Mouse (Mus musculus) monocyte, adult 59 days (primary cell): ENCODE data around the gene Fam241a. TPM values are rescaled to one million over a fixed set of nuclear protein-coding genes. Genes with fewer than 3 reads are reported as not detected.

ENCODE experiments used
- total RNA-seq, 2 experiments: library from RNA; stranded (reverse); gene quantifications; one replicate each; pipeline ENCODE4 v1.2.4; 2023

Gene Fam241a
- 10 to 100 TPM; 14.5 to 14.8 TPM for total RNA-seq

DNA sequence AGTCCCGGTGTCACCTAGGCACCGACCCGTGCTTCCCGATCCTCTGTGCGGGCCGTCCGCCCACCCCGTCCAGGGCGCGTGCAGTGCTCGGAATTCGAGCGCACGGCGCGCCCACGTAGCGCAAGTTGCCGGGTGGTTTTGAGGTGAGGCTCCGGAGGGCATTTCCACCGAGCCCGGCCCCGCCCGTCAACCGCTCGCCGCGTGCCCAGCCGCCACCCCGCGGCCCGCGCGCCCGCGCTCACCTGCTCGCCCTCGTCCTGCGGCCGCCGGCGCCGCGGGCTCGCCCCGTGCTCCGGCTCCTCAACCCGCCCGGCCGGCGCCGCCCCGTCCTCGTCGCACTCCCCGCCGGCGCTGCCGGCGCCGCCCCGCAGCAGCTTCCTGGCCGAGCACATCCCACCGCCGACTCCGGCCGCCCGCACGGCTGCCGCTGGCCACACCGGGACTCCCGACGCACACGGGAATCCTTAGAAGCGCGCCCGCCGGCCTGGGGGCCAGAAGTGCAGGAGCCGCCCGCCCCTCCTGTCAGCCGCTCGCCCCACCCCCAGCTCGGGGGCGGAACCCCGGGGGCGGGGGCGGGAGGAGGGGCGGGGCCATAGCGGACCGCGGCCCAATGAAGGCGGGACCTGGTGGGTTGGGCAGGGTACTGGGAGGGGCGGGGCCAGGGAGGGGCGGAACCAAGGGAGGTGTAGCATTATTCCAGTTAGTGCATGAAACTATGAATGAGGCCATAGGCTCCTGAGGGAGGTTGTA lies at the start of gene Fam241a:
Gene Fam241a (minus strand): TSS at position 533 of the 750 bp plus-strand sequence.

DNA sequence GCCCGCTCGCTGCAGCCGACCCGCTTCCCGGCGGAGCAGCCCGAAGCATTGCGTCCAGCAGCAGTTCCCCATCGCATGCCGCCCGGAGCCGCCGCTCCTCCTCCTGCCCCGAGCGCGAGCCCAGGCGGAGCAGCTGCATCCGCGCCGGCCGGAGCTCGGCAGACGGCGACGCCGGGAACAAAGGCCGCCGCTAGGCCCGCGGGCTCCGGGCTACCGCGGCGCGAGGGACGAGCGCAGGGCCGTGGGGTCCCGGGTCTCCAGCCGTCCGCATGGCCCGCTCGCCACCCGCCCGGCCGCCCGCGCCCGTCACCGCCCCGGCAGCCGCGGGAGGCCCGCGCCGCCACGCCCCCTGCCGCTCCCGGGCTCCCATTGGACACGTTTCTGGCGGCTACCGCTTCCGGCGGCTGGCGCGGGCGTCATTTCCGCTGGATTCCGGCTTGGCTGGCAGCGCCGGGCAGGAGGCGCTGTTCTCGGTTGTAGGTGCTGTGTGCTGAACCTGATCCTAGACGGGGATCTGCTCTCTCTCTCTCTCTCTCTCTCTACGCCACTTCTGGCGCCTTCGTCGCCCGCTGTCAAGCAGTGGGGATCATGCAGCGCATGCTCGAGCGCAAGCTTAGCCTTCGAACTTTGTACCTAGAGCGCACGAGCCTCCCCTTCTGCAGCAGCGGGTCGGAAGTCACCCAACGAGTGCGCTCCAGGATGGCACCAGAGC lies 58.8 kb downstream of the Fam241a start, which contains the start of gene Ap1ar:
Gene Ap1ar (minus strand): TSS at position 370 of the 712 bp plus-strand sequence.

Other genes with a start within 250 kb of the Fam241a start
- gene Alpk1, start 115.8 kb downstream of the Fam241a start, total RNA-seq = 100 to 1,000 TPM; 104 to 106 TPM
- gene Tifa, start 106.5 kb downstream of the Fam241a start, total RNA-seq = 100 to 1,000 TPM; 113 to 116 TPM
- 10 to 100 TPM; 25.1 to 27.4 TPM for gene Ap1ar, start 58.8 kb downstream of the Fam241a start, total RNA-seq